Mouse (Mus musculus): ENCODE measurements around the gene Dst. TPM values are rescaled to one million over a fixed set of nuclear protein-coding genes. Genes with fewer than 3 reads are reported as not detected.

The Dst gene
- polyA plus RNA-seq, 1 experiment from 2014 or later: 44.3 TPM

DNA sequence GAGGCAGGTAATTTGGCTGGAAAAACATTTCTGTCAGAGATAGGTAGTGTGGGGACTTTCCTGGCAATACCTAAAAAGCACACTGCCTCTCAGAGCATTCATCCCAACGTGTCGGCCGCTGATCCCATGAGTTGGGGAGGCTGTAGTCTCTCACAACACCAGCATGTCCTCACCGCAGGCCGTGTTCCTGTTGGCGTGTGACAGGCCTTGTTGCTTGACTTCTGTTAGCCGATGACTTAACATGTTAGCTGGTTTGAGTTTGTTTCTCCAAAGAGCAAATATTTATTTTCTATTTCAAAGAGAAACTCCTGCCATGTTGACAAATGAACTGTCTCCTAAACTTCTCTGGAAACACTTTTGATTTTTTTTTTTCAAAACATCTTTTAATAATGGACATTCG, 344.2 kb downstream of the Dst start:
- H3K9me3 ChIP-seq (ENCODE audit: control insufficient read depth, low read length): no peaks in the 10 kb centered on the region
- H3K36me3 ChIP-seq (ENCODE audit: control insufficient read depth, insufficient read depth, low read length): peaks cover 53% of the 10 kb centered on the region; the same call in 1 of the 2 replicates
- H3K4me2 ChIP-seq (replicated peaks; ENCODE audit: low read depth, low read length): no peak overlapping the region
- H3K9ac ChIP-seq (ENCODE audit: low read depth, low read length): no peak overlapping the region
- H3K27me3 ChIP-seq (ENCODE audit: control insufficient read depth, insufficient read depth, low read length): no peaks in the 10 kb centered on the region
- no peak overlapping the region for H3K27ac ChIP-seq (ENCODE audit: low read depth, low read length)
- no peak overlapping the region for H3K4me3 ChIP-seq (ENCODE audit: low read length)
- no peak for ATAC-seq (ENCODE audit: low FRiP score, low TSS enrichment)
- no peaks in the 10 kb centered on the region for H3K4me1 ChIP-seq (ENCODE audit: control insufficient read depth, insufficient read depth, low read length)
- 92% methylated on average over 8 of the region's 8 CpGs for WGBS

DNA sequence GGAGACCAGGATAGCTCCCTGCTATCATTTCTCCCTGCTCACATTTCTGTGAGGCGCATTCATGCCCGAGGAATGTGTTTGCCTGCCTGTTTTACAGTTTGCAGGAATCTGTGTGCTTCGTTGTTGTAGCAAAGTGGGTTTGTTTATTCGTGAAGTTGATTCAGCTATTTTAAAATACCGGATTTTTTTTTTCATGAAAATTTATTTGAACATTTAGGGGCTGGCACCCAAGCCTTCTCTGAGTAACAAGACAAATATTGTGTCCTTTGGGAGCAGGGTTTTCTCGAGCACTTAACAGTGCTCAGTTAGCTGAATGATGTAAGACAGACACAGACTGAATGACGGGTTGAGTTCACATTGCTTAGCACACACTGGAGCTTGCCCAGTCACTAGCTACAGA, 345.9 kb downstream of the Dst start:
- no peak overlapping the region for H3K4me3 ChIP-seq (ENCODE audit: low read length)
- no peak for ATAC-seq (ENCODE audit: low FRiP score, low TSS enrichment)
- H3K4me2 ChIP-seq (replicated peaks; ENCODE audit: low read depth, low read length): no peak overlapping the region
- WGBS: 80% methylated on average over 7 of the region's 7 CpGs
- H3K4me1 ChIP-seq (ENCODE audit: control insufficient read depth, insufficient read depth, low read length): no peaks in the 10 kb centered on the region
- H3K27me3 ChIP-seq (ENCODE audit: control insufficient read depth, insufficient read depth, low read length): no peaks in the 10 kb centered on the region
- H3K36me3 ChIP-seq (ENCODE audit: control insufficient read depth, insufficient read depth, low read length): peaks cover 59% of the 10 kb centered on the region
- no peak overlapping the region for H3K27ac ChIP-seq (ENCODE audit: low read depth, low read length)
- no peaks in the 10 kb centered on the region for H3K9me3 ChIP-seq (ENCODE audit: control insufficient read depth, low read length)
- no peak overlapping the region for H3K9ac ChIP-seq (ENCODE audit: low read depth, low read length)

DNA sequence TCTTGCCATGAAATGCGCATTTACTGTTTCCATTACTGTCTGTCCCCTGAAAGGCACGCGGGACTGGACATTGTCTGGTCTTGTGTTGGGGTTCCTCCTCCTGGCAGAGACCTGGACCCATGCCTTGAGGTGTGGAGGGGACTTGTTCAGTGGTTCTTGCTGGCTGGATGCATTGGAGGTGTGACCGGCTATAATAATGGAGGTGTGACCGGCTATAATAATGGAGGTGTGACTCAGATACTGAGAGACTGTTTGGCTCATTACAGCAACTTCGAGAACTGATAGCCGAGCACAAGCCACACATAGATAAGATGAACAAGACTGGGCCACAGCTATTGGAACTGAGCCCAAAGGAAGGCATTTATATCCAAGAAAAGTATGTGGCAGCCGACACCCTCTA, 351.9 kb downstream of the Dst start:
- no peak overlapping the region for H3K4me2 ChIP-seq (replicated peaks; ENCODE audit: low read depth, low read length)
- no peaks in the 10 kb centered on the region for H3K9me3 ChIP-seq (ENCODE audit: control insufficient read depth, low read length)
- no peak overlapping the region for H3K4me3 ChIP-seq (ENCODE audit: low read length)
- no peak overlapping the region for H3K9ac ChIP-seq (ENCODE audit: low read depth, low read length)
- H3K36me3 ChIP-seq (ENCODE audit: control insufficient read depth, insufficient read depth, low read length): peaks cover 66% of the 10 kb centered on the region
- 86% methylated on average over 8 of the region's 8 CpGs for WGBS
- no peak for ATAC-seq (ENCODE audit: low FRiP score, low TSS enrichment)
- no peaks in the 10 kb centered on the region for H3K27me3 ChIP-seq (ENCODE audit: control insufficient read depth, insufficient read depth, low read length)
- H3K4me1 ChIP-seq (ENCODE audit: control insufficient read depth, insufficient read depth, low read length): no peaks in the 10 kb centered on the region
- no peak overlapping the region for H3K27ac ChIP-seq (ENCODE audit: low read depth, low read length)

DNA sequence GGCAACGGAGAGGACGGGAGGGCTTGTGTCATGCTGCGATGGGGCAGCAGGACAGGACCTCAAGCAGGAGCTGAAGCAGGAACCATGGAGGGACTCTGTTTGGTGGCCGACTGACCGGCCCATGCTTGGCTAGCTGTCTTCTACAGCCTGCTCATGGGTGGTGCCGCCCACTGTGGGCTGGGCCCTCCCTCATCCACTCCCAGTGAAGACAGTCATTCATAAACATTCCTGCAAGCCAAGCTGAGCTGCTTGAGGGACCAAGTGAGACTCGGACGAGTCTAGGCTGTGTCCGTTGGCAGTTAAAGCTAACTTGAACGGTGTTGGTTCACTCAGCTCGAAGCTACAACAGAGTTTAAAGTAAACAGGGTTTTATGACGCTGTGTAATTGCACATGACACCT, 353.0 kb downstream of the Dst start:
- Histone ChIP-seq H3K4me1 (ENCODE audit: control insufficient read depth, insufficient read depth, low read length) (no peaks in the 10 kb centered on the region), H3K9me3 (ENCODE audit: control insufficient read depth, low read length) (no peaks in the 10 kb centered on the region), H3K9ac (ENCODE audit: low read depth, low read length) (no peak overlapping the region), H3K4me3 (ENCODE audit: low read length) (no peak overlapping the region), H3K36me3 (ENCODE audit: control insufficient read depth, insufficient read depth, low read length) (peaks cover 58% of the 10 kb centered on the region), H3K27me3 (ENCODE audit: control insufficient read depth, insufficient read depth, low read length) (no peaks in the 10 kb centered on the region), H3K27ac (ENCODE audit: low read depth, low read length) (no peak overlapping the region), H3K4me2 (replicated peaks; ENCODE audit: low read depth, low read length) (no peak overlapping the region)
- 75% methylated on average over 12 of the region's 12 CpGs for WGBS
- ATAC-seq (ENCODE audit: low FRiP score, low TSS enrichment): no peak

DNA sequence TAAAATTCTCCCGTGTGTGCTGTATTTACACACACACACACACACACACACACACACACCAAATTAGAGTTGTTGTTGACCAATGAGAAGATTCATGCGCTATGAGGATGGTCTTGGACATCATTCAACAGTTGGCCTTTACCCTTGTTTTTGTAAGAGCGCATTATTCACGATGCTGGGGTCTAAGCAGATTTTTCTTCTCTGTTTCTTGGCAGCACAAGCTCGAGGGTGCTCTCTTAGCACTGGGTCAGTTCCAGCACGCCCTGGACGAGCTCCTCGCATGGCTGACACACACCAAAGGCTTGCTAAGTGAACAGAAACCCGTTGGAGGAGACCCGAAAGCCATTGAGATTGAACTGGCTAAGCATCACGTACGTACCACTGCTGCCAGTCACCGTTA, 360.5 kb downstream of the Dst start:
- H3K4me2 ChIP-seq (replicated peaks; ENCODE audit: low read depth, low read length): no peak overlapping the region
- no peak for ATAC-seq (ENCODE audit: low FRiP score, low TSS enrichment)
- H3K27me3 ChIP-seq (ENCODE audit: control insufficient read depth, insufficient read depth, low read length): no peaks in the 10 kb centered on the region
- peaks cover 61% of the 10 kb centered on the region for H3K36me3 ChIP-seq (ENCODE audit: control insufficient read depth, insufficient read depth, low read length)
- H3K4me1 ChIP-seq (ENCODE audit: control insufficient read depth, insufficient read depth, low read length): no peaks in the 10 kb centered on the region
- H3K27ac ChIP-seq (ENCODE audit: low read depth, low read length): no peak overlapping the region
- no peak overlapping the region for H3K9ac ChIP-seq (ENCODE audit: low read depth, low read length)
- WGBS: 79% methylated on average over 13 of the region's 13 CpGs
- no peaks in the 10 kb centered on the region for H3K9me3 ChIP-seq (ENCODE audit: control insufficient read depth, low read length)
- H3K4me3 ChIP-seq (ENCODE audit: low read length): no peak overlapping the region

DNA sequence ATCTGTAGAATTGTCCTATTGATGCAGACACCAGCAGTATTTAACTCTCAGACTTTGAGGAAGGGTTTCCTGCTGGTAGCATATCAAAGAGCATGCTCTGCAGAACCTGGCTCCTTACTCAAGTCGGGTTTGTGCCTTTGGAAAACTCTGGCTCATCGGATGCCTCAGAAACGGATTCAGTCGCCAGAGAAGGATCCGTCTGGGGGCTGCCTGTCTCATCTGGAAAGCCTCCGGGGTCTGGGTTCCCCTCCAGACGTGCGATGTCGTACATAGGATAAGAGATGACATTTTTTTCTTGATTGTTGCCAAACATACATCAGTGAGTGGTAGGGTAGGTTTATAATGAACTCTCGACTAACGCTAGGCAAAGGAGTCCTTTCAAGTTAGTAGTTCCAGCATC, 361.6 kb downstream of the Dst start:
- H3K36me3 ChIP-seq (ENCODE audit: control insufficient read depth, insufficient read depth, low read length): peaks cover 57% of the 10 kb centered on the region

DNA sequence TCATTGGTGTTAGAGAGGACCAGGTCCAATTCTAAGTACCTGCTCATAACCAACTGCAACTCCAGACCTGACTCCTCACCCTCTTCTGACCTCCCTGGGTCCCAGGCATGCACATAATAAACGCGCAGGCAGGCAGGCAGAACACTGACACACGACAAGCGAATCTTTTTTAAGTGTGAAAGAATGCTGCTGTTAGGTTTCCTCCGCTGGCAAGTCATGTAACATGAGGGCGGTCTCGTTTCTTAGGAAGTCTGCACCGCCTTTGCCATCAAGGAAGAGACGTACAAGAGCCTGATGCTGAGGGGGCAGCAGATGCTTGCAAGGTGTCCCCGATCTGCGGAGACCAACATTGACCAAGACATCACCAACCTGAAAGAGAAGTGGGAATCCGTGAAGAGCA, 365.9 kb downstream of the Dst start:
- H3K9ac ChIP-seq (ENCODE audit: low read depth, low read length): no peak overlapping the region
- H3K4me3 ChIP-seq (ENCODE audit: low read length): no peak overlapping the region
- 91% methylated on average over 12 of the region's 12 CpGs for whole genome bisulfite sequencing
- H3K27ac ChIP-seq (ENCODE audit: low read depth, low read length): no peak overlapping the region
- no peaks in the 10 kb centered on the region for H3K4me1 ChIP-seq (ENCODE audit: control insufficient read depth, insufficient read depth, low read length)
- no peak for ATAC-seq (ENCODE audit: low FRiP score, low TSS enrichment)
- no peaks in the 10 kb centered on the region for H3K9me3 ChIP-seq (ENCODE audit: control insufficient read depth, low read length)
- H3K27me3 ChIP-seq (ENCODE audit: control insufficient read depth, insufficient read depth, low read length): no peaks in the 10 kb centered on the region
- H3K36me3 ChIP-seq (ENCODE audit: control insufficient read depth, insufficient read depth, low read length): peaks cover 62% of the 10 kb centered on the region
- no peak overlapping the region for H3K4me2 ChIP-seq (replicated peaks; ENCODE audit: low read depth, low read length)

More for the DNA sequence above, 361.6 kb downstream of the Dst start:
- no peak overlapping the region for H3K27ac ChIP-seq (ENCODE audit: low read depth, low read length)
- no peak overlapping the region for H3K4me3 ChIP-seq (ENCODE audit: low read length)
- H3K9me3 ChIP-seq (ENCODE audit: control insufficient read depth, low read length): no peaks in the 10 kb centered on the region
- H3K9ac ChIP-seq (ENCODE audit: low read depth, low read length): no peak overlapping the region
- no peak for ATAC-seq (ENCODE audit: low FRiP score, low TSS enrichment)
- H3K4me2 ChIP-seq (replicated peaks; ENCODE audit: low read depth, low read length): no peak overlapping the region
- H3K4me1 ChIP-seq (ENCODE audit: control insufficient read depth, insufficient read depth, low read length): no peaks in the 10 kb centered on the region
- 90% methylated on average over 11 of the region's 11 CpGs for WGBS
- H3K27me3 ChIP-seq (ENCODE audit: control insufficient read depth, insufficient read depth, low read length): no peaks in the 10 kb centered on the region

DNA sequence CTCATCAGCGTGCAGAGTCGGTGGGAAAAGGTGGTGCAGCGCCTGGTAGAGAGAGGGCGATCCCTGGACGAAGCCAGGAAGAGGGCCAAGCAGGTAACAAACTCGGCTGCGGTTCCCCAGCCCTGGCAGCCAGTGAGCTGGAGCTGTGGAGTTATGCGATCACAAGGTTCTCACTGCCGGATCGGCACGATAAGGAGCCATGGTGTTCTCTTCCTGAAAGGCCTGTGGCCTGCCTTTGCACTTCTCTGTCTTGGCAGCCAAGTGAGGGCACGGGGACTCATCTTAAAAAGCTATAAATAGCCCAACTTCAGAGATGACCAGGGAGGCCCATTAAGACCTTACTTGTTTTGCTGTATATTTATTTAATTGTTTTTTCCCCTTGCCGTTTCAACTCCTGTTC, 367.8 kb downstream of the Dst start:
- WGBS: 89% methylated on average over 13 of the region's 13 CpGs
- no peak for ATAC-seq (ENCODE audit: low FRiP score, low TSS enrichment)
- Histone ChIP-seq H3K4me1 (ENCODE audit: control insufficient read depth, insufficient read depth, low read length) (no peaks in the 10 kb centered on the region), H3K27ac (ENCODE audit: low read depth, low read length) (no peak overlapping the region), H3K9me3 (ENCODE audit: control insufficient read depth, low read length) (no peaks in the 10 kb centered on the region), H3K27me3 (ENCODE audit: control insufficient read depth, insufficient read depth, low read length) (no peaks in the 10 kb centered on the region), H3K4me2 (replicated peaks; ENCODE audit: low read depth, low read length) (no peak overlapping the region), H3K4me3 (ENCODE audit: low read length) (no peak overlapping the region), H3K9ac (ENCODE audit: low read depth, low read length) (no peak overlapping the region), H3K36me3 (ENCODE audit: control insufficient read depth, insufficient read depth, low read length) (peaks cover 51% of the 10 kb centered on the region)

DNA sequence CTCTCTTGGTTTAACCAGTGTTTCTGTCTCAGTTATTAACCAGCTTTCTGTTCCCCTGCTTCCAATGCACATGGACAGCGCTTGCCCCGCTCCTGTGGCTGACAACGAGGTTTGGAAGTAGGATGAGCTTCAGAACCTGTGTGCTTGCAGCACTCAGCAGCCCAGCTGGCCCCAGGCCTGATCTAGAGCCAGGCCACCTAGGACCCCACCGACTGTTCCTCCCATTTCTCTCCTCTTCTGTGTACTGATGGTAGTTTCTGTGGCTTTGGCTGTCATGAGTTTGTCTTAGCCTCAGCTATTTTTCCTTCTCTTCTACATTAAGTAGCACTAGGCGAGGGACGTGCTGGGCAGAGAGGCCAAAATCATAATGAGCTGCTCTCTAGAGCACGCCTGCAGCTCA, 368.7 kb downstream of the Dst start:
- WGBS: 90% methylated on average over 7 of the region's 7 CpGs
- ATAC-seq (ENCODE audit: low FRiP score, low TSS enrichment): no peak
- no peak overlapping the region for H3K4me2 ChIP-seq (replicated peaks; ENCODE audit: low read depth, low read length)
- H3K27ac ChIP-seq (ENCODE audit: low read depth, low read length): no peak overlapping the region
- H3K4me1 ChIP-seq (ENCODE audit: control insufficient read depth, insufficient read depth, low read length): no peaks in the 10 kb centered on the region
- no peaks in the 10 kb centered on the region for H3K27me3 ChIP-seq (ENCODE audit: control insufficient read depth, insufficient read depth, low read length)
- H3K9ac ChIP-seq (ENCODE audit: low read depth, low read length): no peak overlapping the region
- H3K36me3 ChIP-seq (ENCODE audit: control insufficient read depth, insufficient read depth, low read length): peaks cover 43% of the 10 kb centered on the region; the same call in 1 of the 2 replicates
- H3K9me3 ChIP-seq (ENCODE audit: control insufficient read depth, low read length): no peaks in the 10 kb centered on the region
- no peak overlapping the region for H3K4me3 ChIP-seq (ENCODE audit: low read length)

DNA sequence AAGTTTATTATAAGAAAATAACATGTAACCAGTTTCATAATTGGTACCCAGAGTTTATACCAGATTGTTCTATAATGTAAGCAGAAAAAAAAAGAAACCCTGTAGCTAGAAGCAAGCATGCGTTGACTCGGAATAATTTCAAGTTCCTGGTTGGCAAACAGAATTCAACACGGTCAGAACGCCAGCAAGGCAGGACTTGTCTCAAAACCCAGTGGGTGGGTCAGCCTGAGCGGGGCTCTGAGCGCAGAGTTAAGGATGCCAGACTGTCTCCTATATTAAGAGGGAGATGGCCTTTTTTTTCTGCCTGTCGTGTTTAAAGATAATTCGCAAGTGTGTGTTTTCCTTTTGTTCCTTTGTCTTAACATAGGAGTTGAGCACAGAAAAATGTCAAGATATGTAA, 369.2 kb downstream of the Dst start:
- H3K9ac ChIP-seq (ENCODE audit: low read depth, low read length): no peak overlapping the region
- 94% methylated on average over 8 of the region's 8 CpGs for WGBS
- H3K4me1 ChIP-seq (ENCODE audit: control insufficient read depth, insufficient read depth, low read length): no peaks in the 10 kb centered on the region
- H3K4me3 ChIP-seq (ENCODE audit: low read length): no peak overlapping the region
- no peak overlapping the region for H3K27ac ChIP-seq (ENCODE audit: low read depth, low read length)
- peaks cover 38% of the 10 kb centered on the region; the same call in 1 of the 2 replicates for H3K36me3 ChIP-seq (ENCODE audit: control insufficient read depth, insufficient read depth, low read length)
- H3K4me2 ChIP-seq (replicated peaks; ENCODE audit: low read depth, low read length): no peak overlapping the region
- ATAC-seq (ENCODE audit: low FRiP score, low TSS enrichment): no peak
- H3K9me3 ChIP-seq (ENCODE audit: control insufficient read depth, low read length): no peaks in the 10 kb centered on the region
- no peaks in the 10 kb centered on the region for H3K27me3 ChIP-seq (ENCODE audit: control insufficient read depth, insufficient read depth, low read length)
